Comparison of ENCODE assay signal across 8 mouse cellular contexts in genomic region chr6:128845319-128845979, GRCm38 (mm10). TPM values are rescaled to one million over a fixed set of nuclear protein-coding genes. Genes with fewer than 3 reads are reported as not detected.
DNase-seq lines count a peak whose midpoint lies in the region; ATAC-seq lines count a peak whose summit lies in the region.

No protein-coding gene starts in this region.

- H3K4me2 ChIP-seq in forebrain, embryonic 11.5 days (ENCODE audit: low read depth, low read length, severe bottlenecking): peak overlapping the region; percentile 34; the same call in 1 of the 2 replicates
- H3K4me2 ChIP-seq in forebrain, embryonic 16.5 days (ENCODE audit: low read length): no peak overlapping the region

- 25% methylated on average over 7 of the region's 7 CpGs for WGBS in forebrain, embryonic 11.5 days
- 28% methylated on average over 7 of the region's 7 CpGs for WGBS in forebrain, embryonic 16.5 days

- H3K9ac ChIP-seq in forebrain, embryonic 11.5 days (ENCODE audit: low read length): no peak overlapping the region
- H3K9ac ChIP-seq in forebrain, embryonic 16.5 days (replicated peaks; ENCODE audit: low read depth, low read length): no peak overlapping the region

- intact Hi-C loops in left cerebral cortex, postnatal 25 days (cut with DNase I): loop anchor here (10.0 kb wide), 1 partner anchor 689 kb away; the partner anchor contains the start of gene Gabarapl1

- peaks cover 9% of the 10 kb centered on the region; the same call in 1 of the 2 replicates for H3K4me1 ChIP-seq in forebrain, embryonic 11.5 days (replicated peaks; ENCODE audit: control insufficient read depth, insufficient read depth, low read length)
- peaks cover 16% of the 10 kb centered on the region for H3K4me1 ChIP-seq in forebrain, embryonic 16.5 days (replicated peaks; ENCODE audit: control insufficient read depth, insufficient read depth, low read length)

- DNase-seq in forebrain, embryonic 11.5 days (ENCODE audit: low spot score): peak; percentile 94
- peak; percentile 89 to 94 for DNase-seq in cerebellum, postnatal 14 days
- peak; percentile 86 to 87 for DNase-seq in gastrocnemius, adult 8-10 months (ENCODE audit: low spot score in 2 of 2)
- DNase-seq in induced T-regulatory cell, adult 2 months (ENCODE audit: low read depth): peak; percentile 93
- peak; percentile 82 for DNase-seq in left cerebral cortex, postnatal 25 days (ENCODE audit: low spot score in 2 of 2)
- DNase-seq in mesoderm, embryonic 11.5 days (ENCODE audit: low read depth, low spot score): peak; percentile 96
- DNase-seq in right cerebral cortex, postnatal 4 days: peak; percentile 83

- H3K4me3 ChIP-seq in forebrain, embryonic 11.5 days (ENCODE audit: low read depth, low read length): no peak overlapping the region
- no peak overlapping the region for H3K4me3 ChIP-seq in forebrain, embryonic 16.5 days (replicated peaks; ENCODE audit: low read length)

- H3K36me3 ChIP-seq in forebrain, embryonic 11.5 days (ENCODE audit: control insufficient read depth, insufficient read depth, low read length): no peaks in the 10 kb centered on the region
- no peaks in the 10 kb centered on the region for H3K36me3 ChIP-seq in forebrain, embryonic 16.5 days (ENCODE audit: control insufficient read depth, insufficient read depth)

- H3K27ac ChIP-seq in forebrain, embryonic 11.5 days (ENCODE audit: low read depth, low read length): no peak overlapping the region
- H3K27ac ChIP-seq in forebrain, embryonic 16.5 days (ENCODE audit: low read length): no peak overlapping the region

- no peaks in the 10 kb centered on the region for H3K27me3 ChIP-seq in forebrain, embryonic 11.5 days (ENCODE audit: control insufficient read depth, insufficient read depth, low read length)
- no peaks in the 10 kb centered on the region for H3K27me3 ChIP-seq in forebrain, embryonic 16.5 days (replicated peaks; ENCODE audit: control insufficient read depth, insufficient read depth, low read length)

- peak; percentile 42 for ATAC-seq in forebrain, embryonic 11.5 days (replicated peaks; ENCODE audit: low FRiP score)
- ATAC-seq in forebrain, embryonic 16.5 days: no peak

- H3K9me3 ChIP-seq in forebrain, embryonic 11.5 days (ENCODE audit: control insufficient read depth, low read length): no peaks in the 10 kb centered on the region
- no peaks in the 10 kb centered on the region for H3K9me3 ChIP-seq in forebrain, embryonic 16.5 days (ENCODE audit: control insufficient read depth, low read length)

RNA-seq across cellular contexts. Expression of gene Klrb1b, which starts 19.3 kb away (rescaled TPM):
- not detected in 2 replicates for polyA plus RNA-seq in forebrain, embryonic 11.5 days (2014; fragmentation: Nextera tagmentation; extraction: Ambion mirVana)
- not detected in 2 replicates for polyA plus RNA-seq in forebrain, embryonic 16.5 days (2015; fragmentation: Nextera tagmentation; extraction: Ambion mirVana)
- total RNA-seq in gastrocnemius, adult 8-10 months (2022): not detected
- not detected for total RNA-seq in left cerebral cortex, postnatal 25 days (2021)

RNA-seq across cellular contexts. Expression of gene Gm44511, which starts 19.3 kb away (rescaled TPM):
- not detected in 2 replicates for polyA plus RNA-seq in forebrain, embryonic 11.5 days (2014; fragmentation: Nextera tagmentation; extraction: Ambion mirVana)
- polyA plus RNA-seq in forebrain, embryonic 16.5 days (2015; fragmentation: Nextera tagmentation; extraction: Ambion mirVana): not detected in 2 replicates
- total RNA-seq in gastrocnemius, adult 8-10 months (2022): under 1 TPM in 1 of 4 experiments, not detected in 3; 0.61 TPM
- not detected for total RNA-seq in left cerebral cortex, postnatal 25 days (2021)

RNA-seq across cellular contexts. Expression of gene Clec2i, which starts 41.9 kb away (rescaled TPM):
- polyA plus RNA-seq in forebrain, embryonic 11.5 days (2014; fragmentation: Nextera tagmentation; extraction: Ambion mirVana): not detected in 2 replicates
- not detected in 2 replicates for polyA plus RNA-seq in forebrain, embryonic 16.5 days (2015; fragmentation: Nextera tagmentation; extraction: Ambion mirVana)
- total RNA-seq in gastrocnemius, adult 8-10 months (2022): not detected
- total RNA-seq in left cerebral cortex, postnatal 25 days (2021): not detected

RNA-seq across cellular contexts. Expression of gene BC035044, which starts 45.5 kb away (rescaled TPM):
- polyA plus RNA-seq in forebrain, embryonic 11.5 days (2014; fragmentation: Nextera tagmentation; extraction: Ambion mirVana): 0.28 and 0.88 TPM in 2 replicates
- 0.31 and 0.34 TPM in 2 replicates for polyA plus RNA-seq in forebrain, embryonic 16.5 days (2015; fragmentation: Nextera tagmentation; extraction: Ambion mirVana)
- not detected for total RNA-seq in gastrocnemius, adult 8-10 months (2022)
- total RNA-seq in left cerebral cortex, postnatal 25 days (2021): 1 to 10 TPM in 1 of 2 experiments, under 1 TPM in 1; 0.96 to 1.4 TPM

RNA-seq across cellular contexts. Expression of gene Klrb1c, which starts 56.4 kb away (rescaled TPM):
- polyA plus RNA-seq in forebrain, embryonic 11.5 days (2014; fragmentation: Nextera tagmentation; extraction: Ambion mirVana): not detected in 2 replicates
- 0.15 TPM in 1 of 2 replicates, not detected in the other for polyA plus RNA-seq in forebrain, embryonic 16.5 days (2015; fragmentation: Nextera tagmentation; extraction: Ambion mirVana)
- not detected for total RNA-seq in gastrocnemius, adult 8-10 months (2022)
- total RNA-seq in left cerebral cortex, postnatal 25 days (2021): not detected
